Mouse (Mus musculus): ENCODE data around the gene Ccnd3. TPM values are rescaled to one million over a fixed set of nuclear protein-coding genes. Genes with fewer than 3 reads are reported as not detected.

Ccnd3 gene
- polyA plus RNA-seq, 1 experiment = 159 TPM

DNA sequence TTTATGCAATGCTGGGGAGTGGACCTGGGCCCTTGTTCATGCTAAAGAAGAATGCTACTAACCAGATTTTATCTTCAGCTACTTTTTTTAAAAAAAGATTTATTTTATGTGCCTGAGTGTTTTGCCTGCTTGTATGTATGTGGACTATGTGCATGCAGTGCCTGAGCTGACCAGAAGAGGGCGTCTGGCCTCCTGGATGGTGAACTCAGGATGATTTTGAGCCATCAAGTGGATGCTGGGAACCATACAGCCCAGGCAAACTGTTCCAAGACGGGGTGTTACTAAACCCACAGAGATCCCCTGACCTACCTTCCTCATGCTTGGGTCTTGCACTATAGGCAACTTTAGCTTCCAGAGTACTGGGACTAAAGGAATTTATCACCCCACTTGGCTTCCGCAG lies 29.1 kb upstream of the Ccnd3 start:
- Histone ChIP-seq H3K4me3 (ENCODE audit: insufficient read depth, low read length) (no peak overlapping the region), H3K4me1 (ENCODE audit: control insufficient read depth, insufficient read depth, low read length) (peaks cover 7% of the 10 kb centered on the region; the same call in 1 of the 2 replicates), H3K27ac (ENCODE audit: insufficient read depth, low read length) (no peak overlapping the region)
- peak; percentile 58; the same call in 1 of the 2 replicates for TF ChIP-seq CTCF (IDR thresholded peaks at IDR 0.05; ENCODE audit: borderline replicate concordance, insufficient read depth, low read length)
- no peak for TF ChIP-seq POLR2A (IDR thresholded peaks at IDR 0.05; ENCODE audit: low read depth, low read length)

DNA sequence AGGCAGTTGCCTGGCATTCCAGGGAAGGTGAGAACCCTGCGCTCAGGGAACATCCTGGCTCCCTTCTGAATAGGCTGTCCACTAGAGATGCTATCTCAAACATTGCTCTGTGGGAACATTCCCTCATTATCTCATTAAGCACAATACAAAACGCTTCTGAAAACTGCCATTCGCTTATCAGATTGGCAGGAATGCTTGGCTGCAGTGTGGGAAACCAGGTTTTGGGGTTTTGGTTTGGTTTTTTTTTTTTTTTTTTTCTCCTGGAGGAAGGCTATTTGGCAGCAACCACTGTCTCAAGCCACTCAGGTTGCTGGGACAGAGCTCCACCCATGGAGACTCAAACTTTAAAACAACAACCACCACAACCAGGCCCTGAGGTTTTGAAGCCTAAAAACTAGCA lies 25.0 kb upstream of the Ccnd3 start:
- no peak for TF ChIP-seq POLR2A (IDR thresholded peaks at IDR 0.05; ENCODE audit: low read depth, low read length)
- TF ChIP-seq CTCF (IDR thresholded peaks at IDR 0.05; ENCODE audit: borderline replicate concordance, insufficient read depth, low read length) = no peak
- Histone ChIP-seq H3K4me3 (ENCODE audit: insufficient read depth, low read length) (no peak overlapping the region), H3K27ac (ENCODE audit: insufficient read depth, low read length) (no peak overlapping the region), H3K4me1 (ENCODE audit: control insufficient read depth, insufficient read depth, low read length) (0 out of 2 replicates have a peak, but pooled peaks cover 2% of the 10 kb centered on the region)

DNA sequence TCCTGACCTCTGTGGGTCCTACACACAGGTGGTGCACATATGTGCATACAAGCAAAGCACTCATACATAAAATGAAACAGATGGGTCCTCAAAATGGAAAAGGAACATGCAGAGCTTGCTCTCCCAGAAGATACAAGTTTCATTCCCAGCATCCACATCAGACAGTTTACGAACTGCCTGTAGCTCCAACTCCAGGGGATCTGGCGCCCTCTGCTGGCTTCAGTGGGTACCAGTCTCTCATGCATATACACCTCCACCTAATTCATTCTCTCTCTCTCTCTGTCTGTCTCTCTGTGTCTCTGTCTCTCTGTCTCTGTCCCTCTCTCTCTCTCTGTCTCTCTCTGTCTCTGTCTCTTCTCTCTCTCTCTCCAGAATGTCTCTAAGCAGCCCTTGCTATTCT lies 22.4 kb upstream of the Ccnd3 start:
- TF ChIP-seq CTCF (IDR thresholded peaks at IDR 0.05; ENCODE audit: borderline replicate concordance, insufficient read depth, low read length) = peak; percentile 83
- no peak for TF ChIP-seq POLR2A (IDR thresholded peaks at IDR 0.05; ENCODE audit: low read depth, low read length)
- Histone ChIP-seq H3K4me3 (ENCODE audit: insufficient read depth, low read length) (no peak overlapping the region), H3K27ac (ENCODE audit: insufficient read depth, low read length) (no peak overlapping the region), H3K4me1 (ENCODE audit: control insufficient read depth, insufficient read depth, low read length) (0 out of 2 replicates have a peak, but pooled peaks cover 2% of the 10 kb centered on the region)

DNA sequence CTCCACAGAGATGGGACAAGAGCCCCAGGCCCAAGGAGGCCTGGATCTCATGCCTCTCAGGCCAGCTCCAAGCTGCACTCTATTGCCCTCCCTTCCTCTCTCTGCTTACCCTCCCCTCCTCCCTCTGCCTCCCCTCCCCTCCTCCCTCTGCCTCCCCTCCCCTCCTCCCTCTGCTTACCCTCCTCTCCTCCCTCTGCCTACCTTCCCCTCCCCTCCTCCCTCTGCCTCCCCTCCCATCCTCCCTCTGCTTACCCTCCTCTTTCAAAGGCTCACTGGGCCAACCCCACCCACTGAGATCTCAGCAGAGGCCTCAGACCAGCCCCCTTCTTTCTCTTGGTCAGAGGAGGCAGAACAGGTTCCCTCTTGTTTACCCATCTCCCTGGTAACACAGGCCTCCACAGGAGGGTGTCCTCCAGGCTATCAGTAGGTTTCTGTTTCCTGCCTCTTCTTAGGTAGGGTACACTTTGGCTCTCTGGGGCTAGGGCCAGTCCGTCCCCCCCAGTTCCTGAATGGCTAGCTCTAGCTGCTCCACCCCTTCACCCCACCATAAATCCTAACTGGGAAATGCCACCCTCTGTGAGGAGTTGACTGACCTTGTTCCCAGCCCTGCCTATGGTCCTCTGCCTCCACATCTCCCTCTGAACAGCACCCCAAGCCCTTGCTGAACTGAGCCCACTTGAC lies 20.5 kb upstream of the Ccnd3 start:
- Histone ChIP-seq H3K4me3 (ENCODE audit: insufficient read depth, low read length) (no peak overlapping the region), H3K27ac (ENCODE audit: insufficient read depth, low read length) (no peak overlapping the region), H3K4me1 (ENCODE audit: control insufficient read depth, insufficient read depth, low read length) (0 out of 2 replicates have a peak, but pooled peaks cover 6% of the 10 kb centered on the region)
- TF ChIP-seq CTCF (IDR thresholded peaks at IDR 0.05; ENCODE audit: borderline replicate concordance, insufficient read depth, low read length) = no peak
- no peak for TF ChIP-seq POLR2A (IDR thresholded peaks at IDR 0.05; ENCODE audit: low read depth, low read length)

DNA sequence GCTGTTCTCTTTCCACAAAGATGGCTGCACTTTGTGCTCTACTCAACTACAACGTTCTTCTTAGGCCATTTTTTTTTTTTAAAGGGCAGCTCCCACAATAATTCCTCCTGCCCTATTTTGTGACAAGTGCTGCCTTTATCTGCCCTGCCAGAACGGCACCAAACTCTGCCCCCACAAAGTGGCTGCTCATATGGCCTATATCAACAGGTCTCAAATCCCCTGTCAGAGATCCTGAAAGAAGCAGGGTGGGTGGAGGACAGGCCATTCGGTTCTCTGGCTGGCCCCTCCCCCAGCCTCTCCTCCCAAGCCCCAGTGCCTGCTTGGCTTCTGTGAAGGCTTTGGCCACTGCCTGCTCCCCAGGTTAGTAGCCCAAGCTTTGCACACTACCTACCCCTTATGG lies 19.9 kb upstream of the Ccnd3 start:
- Histone ChIP-seq H3K4me3 (ENCODE audit: insufficient read depth, low read length) (no peak overlapping the region), H3K27ac (ENCODE audit: insufficient read depth, low read length) (no peak overlapping the region), H3K4me1 (ENCODE audit: control insufficient read depth, insufficient read depth, low read length) (0 out of 2 replicates have a peak, but pooled peaks cover 6% of the 10 kb centered on the region)
- TF ChIP-seq POLR2A (IDR thresholded peaks at IDR 0.05; ENCODE audit: low read depth, low read length) = no peak
- TF ChIP-seq CTCF (IDR thresholded peaks at IDR 0.05; ENCODE audit: borderline replicate concordance, insufficient read depth, low read length) = no peak

DNA sequence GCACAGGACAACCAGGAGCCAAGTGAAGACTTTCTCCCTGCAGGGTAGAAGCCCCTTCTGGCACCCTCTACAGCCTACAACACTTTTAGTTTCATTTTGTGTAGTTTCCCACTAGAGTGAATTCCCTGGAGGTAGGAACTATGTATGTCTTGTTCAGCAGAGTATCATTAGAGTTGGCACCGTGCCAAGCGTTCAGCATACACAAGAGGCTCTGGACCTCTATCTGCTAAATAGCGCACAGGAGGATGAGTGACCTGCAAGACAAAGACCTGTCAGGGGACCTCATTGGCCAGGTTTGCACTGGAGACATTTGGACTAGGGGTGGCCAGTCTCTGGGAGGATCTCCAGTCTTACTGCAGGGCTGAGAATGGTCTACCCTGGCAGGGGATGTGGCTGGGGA lies 19.1 kb upstream of the Ccnd3 start:
- Histone ChIP-seq H3K4me3 (ENCODE audit: insufficient read depth, low read length) (no peak overlapping the region), H3K4me1 (ENCODE audit: control insufficient read depth, insufficient read depth, low read length) (0 out of 2 replicates have a peak, but pooled peaks cover 3% of the 10 kb centered on the region), H3K27ac (ENCODE audit: insufficient read depth, low read length) (no peak overlapping the region)
- no peak for TF ChIP-seq CTCF (IDR thresholded peaks at IDR 0.05; ENCODE audit: borderline replicate concordance, insufficient read depth, low read length)

DNA sequence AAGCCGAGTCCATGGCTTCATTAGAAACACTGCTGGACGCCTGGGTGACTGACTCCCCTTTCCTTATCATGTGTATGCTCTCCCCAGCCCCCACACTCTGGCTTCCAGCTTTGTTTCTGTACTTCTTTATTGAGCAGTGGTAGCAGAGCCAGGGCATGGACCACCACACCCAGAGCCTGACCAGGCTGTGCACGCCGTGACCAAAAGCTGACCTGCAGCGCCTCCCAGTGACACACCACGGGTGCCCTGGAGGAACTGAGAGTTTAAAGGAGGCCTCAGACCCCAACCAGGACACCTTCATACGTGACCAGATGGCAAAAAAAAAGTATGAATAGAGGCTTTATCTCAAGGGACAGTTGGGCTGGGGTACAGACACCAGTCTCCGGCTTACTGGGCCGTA lies 14.1 kb upstream of the Ccnd3 start:
- no peak overlapping the region for H3K4me3 ChIP-seq (ENCODE audit: insufficient read depth, low read length)
- 0 out of 2 replicates have a peak, but pooled peaks cover 3% of the 10 kb centered on the region for H3K4me1 ChIP-seq (ENCODE audit: control insufficient read depth, insufficient read depth, low read length)
- TF ChIP-seq CTCF (IDR thresholded peaks at IDR 0.05; ENCODE audit: borderline replicate concordance, insufficient read depth, low read length) = peak; percentile 13; the same call in 1 of the 2 replicates
- no peak for TF ChIP-seq POLR2A (IDR thresholded peaks at IDR 0.05; ENCODE audit: low read depth, low read length)
- no peak overlapping the region for H3K27ac ChIP-seq (ENCODE audit: insufficient read depth, low read length)

DNA sequence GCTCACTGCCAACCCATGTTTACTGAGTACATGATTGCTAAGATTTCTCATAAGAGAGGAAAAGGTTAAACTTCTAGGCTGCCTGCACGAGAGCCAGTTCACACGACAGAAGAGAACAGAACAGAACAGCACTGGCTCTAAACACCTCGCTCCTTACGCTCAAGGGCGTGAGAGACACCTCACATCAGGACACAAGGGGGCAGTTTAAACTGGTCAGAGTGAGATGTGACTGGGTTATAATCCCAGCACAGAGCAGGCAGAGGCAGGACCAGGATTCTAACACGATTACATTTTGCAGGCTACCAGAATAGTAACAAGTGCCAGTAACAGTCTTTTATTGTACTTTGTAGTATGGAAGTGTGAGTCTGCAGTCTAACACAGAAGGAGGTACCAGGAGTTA lies 12.1 kb upstream of the Ccnd3 start:
- no peak overlapping the region for H3K4me3 ChIP-seq (ENCODE audit: insufficient read depth, low read length)
- no peak overlapping the region for H3K27ac ChIP-seq (ENCODE audit: insufficient read depth, low read length)
- 0 out of 2 replicates have a peak, but pooled peaks cover under 1% of the 10 kb centered on the region for H3K4me1 ChIP-seq (ENCODE audit: control insufficient read depth, insufficient read depth, low read length)
- TF ChIP-seq POLR2A (IDR thresholded peaks at IDR 0.05; ENCODE audit: low read depth, low read length) (no peak), CTCF (IDR thresholded peaks at IDR 0.05; ENCODE audit: borderline replicate concordance, insufficient read depth, low read length) (no peak)

DNA sequence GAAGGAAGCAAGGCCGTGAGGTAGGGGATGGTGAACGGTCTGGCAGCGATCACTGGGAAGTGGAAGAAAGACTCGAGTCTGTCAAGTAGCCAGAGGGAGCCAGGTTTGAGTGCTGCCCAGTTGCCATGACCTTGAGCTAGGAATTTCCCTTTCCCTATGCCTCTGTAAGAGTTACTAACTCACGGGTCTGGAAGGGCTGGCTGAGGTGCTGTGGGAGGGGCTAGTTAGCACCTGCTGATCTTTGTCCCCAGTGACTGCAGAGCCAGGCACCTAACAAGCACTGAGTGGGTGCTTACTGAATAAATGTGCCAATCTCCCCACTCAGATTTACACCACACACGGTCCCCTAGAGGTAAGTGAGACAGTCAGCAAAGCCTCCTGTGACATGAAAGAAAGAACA lies 11.2 kb upstream of the Ccnd3 start:
- H3K4me3 ChIP-seq (ENCODE audit: insufficient read depth, low read length) = no peak overlapping the region
- TF ChIP-seq POLR2A (IDR thresholded peaks at IDR 0.05; ENCODE audit: low read depth, low read length) (no peak), CTCF (IDR thresholded peaks at IDR 0.05; ENCODE audit: borderline replicate concordance, insufficient read depth, low read length) (no peak)

DNA sequence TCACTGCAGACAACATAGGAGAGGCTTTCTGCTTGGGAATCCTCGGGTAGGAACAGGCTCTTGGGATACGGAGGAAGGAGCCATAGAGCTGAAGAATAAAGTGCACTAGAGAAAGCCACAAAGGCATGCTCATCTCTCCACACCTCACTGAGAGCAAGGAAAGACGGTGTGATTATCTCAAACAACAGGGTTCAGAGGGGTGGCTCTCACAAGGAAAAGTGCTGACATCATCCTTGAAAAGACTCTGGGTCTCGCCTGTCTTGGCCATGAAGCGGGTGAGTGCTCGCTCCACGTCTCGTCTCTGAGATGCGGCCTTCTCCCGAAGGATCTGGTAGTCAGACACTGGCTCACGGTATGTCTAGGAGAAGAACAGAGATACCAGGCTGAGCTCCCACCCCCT lies 10.7 kb upstream of the Ccnd3 start:
- no peaks in the 10 kb centered on the region for H3K4me1 ChIP-seq (ENCODE audit: control insufficient read depth, insufficient read depth, low read length)
- TF ChIP-seq CTCF (IDR thresholded peaks at IDR 0.05; ENCODE audit: borderline replicate concordance, insufficient read depth, low read length) (no peak), POLR2A (IDR thresholded peaks at IDR 0.05; ENCODE audit: low read depth, low read length) (no peak)

More for the DNA sequence above, 11.2 kb upstream of the Ccnd3 start:
- no peaks in the 10 kb centered on the region for H3K4me1 ChIP-seq (ENCODE audit: control insufficient read depth, insufficient read depth, low read length)
- H3K27ac ChIP-seq (ENCODE audit: insufficient read depth, low read length) = no peak overlapping the region

More for the DNA sequence above, 10.7 kb upstream of the Ccnd3 start:
- Histone ChIP-seq H3K27ac (ENCODE audit: insufficient read depth, low read length) (no peak overlapping the region), H3K4me3 (ENCODE audit: insufficient read depth, low read length) (no peak overlapping the region)
